Mouse (Mus musculus): ENCODE measurements around the gene Xrcc2. TPM values are rescaled to one million over a fixed set of nuclear protein-coding genes. Genes with fewer than 3 reads are reported as not detected.

Gene Xrcc2
- polyA plus RNA-seq, 1 experiment, result 7.9 TPM

DNA sequence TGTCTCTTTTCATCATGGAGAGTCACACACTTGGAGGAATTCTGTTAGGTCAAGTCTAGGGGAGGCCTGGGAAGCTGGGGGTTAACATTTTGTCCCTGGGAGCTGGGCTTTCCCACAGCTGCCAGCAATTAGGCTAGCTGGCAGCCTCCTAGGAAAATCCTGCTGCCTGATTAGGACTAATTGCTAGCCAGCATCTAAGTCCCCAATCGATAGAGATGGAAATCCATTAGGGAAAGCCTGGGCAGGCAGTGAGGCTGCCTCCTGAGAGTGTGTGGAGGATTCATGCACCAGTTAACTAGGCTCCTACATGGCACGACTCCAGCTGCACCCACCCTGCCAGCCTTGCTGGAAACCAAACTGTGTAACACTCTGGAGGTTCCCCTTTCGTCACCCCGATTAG, 39.5 kb downstream of the Xrcc2 start:
- peak; percentile 97 for DNase-seq (ENCODE audit: low read depth)
- TF ChIP-seq CTCF (IDR thresholded peaks at IDR 0.05; ENCODE audit: borderline replicate concordance, extremely low read depth, insufficient read depth, insufficient read length), result no peak
- no peak for TF ChIP-seq POLR2A (IDR thresholded peaks at IDR 0.05; ENCODE audit: borderline replicate concordance, extremely low read depth, insufficient read depth, insufficient read length, poor library complexity, severe bottlenecking)

DNA sequence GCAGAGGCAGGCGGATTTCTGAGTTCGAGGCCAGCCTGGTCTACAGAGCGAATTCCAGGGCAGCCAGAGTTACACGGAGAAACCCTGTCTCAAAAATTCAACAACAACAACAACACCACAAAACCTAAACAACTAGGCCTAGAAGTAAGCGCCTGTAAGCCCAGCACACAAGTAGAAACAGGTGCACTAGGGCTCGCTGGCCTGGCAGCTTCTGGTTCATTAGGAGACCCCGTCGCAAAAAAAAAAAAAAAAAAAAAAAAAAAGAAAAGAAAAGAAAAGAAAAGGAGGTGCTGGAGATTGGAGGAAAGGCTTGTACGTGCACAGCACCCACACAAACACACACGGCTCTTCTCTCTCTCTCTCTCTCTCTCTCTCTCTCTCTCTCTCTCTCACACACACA, 40.1 kb downstream of the Xrcc2 start:
- TF ChIP-seq POLR2A (IDR thresholded peaks at IDR 0.05; ENCODE audit: borderline replicate concordance, extremely low read depth, insufficient read depth, insufficient read length, poor library complexity, severe bottlenecking) (no peak), CTCF (IDR thresholded peaks at IDR 0.05; ENCODE audit: borderline replicate concordance, extremely low read depth, insufficient read depth, insufficient read length) (no peak)
- peak; percentile 72 for DNase-seq (ENCODE audit: low read depth)

DNA sequence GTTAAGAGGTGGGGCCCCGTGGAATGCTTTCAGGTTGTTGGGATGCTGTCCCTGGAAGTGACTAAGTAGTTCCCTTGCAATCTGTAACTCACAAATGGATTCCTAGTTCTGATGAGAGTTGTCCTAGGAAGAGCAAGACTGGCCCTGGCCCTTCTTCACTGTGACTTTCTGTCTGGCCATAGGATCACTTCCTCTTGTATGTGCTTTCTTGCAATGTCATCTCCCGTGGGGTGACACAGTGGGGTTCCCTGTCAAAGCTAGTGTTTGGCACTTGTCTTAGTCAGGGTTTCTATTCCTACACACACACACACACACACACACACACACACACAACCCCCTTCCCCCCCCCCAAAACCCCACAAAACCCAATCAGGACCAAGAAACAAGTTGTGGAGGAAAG, 42.5 kb downstream of the Xrcc2 start:
- TF ChIP-seq POLR2A (IDR thresholded peaks at IDR 0.05; ENCODE audit: borderline replicate concordance, extremely low read depth, insufficient read depth, insufficient read length, poor library complexity, severe bottlenecking), result no peak
- TF ChIP-seq CTCF (IDR thresholded peaks at IDR 0.05; ENCODE audit: borderline replicate concordance, extremely low read depth, insufficient read depth, insufficient read length), result no peak
- no peak for DNase-seq (ENCODE audit: low read depth)

DNA sequence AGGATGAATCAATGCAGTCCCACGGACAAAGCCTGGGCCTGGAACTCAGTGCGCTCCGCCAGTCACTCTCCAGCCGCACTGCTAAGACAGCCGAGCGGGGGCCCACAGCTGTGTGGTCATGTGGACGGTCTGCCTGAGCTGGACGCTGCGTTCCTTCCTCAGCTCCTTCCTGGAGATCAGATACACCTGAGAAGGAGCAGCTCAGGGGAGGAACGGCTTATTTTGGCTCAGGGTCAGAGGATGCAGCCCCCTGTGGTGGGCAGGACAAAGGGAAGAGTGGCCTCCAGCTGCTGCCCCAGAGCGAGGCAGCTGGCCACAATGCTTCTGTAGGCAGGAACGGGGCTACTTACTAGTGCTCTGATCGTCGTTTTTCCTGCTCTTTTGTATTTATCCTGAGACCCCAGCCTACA, 51.0 kb downstream of the Xrcc2 start:
- TF ChIP-seq CTCF (IDR thresholded peaks at IDR 0.05; ENCODE audit: borderline replicate concordance, extremely low read depth, insufficient read depth, insufficient read length) (no peak), POLR2A (IDR thresholded peaks at IDR 0.05; ENCODE audit: borderline replicate concordance, extremely low read depth, insufficient read depth, insufficient read length, poor library complexity, severe bottlenecking) (no peak)
- peak; percentile 65 for DNase-seq (ENCODE audit: low read depth)

DNA sequence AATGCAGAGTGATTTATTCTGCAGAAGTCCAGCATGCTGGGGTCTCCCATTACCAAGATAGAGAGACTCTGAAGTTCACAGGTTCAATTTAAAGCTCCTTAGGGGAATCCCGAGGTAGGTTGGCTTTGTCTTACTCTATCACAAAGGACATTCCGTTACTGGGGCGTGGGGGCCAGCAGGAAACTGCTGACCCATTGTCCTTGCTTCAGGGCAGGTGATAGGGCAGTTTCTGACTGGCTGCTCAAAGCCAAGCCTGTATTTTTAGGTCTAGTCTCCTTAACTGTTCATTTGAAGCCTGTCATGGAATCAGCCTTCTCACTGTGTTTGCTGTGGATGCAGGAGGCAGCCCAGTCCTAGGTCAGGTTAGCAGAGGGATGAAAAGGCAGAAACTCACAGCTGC, 52.2 kb downstream of the Xrcc2 start:
- no peak for DNase-seq (ENCODE audit: low read depth)
- TF ChIP-seq CTCF (IDR thresholded peaks at IDR 0.05; ENCODE audit: borderline replicate concordance, extremely low read depth, insufficient read depth, insufficient read length) (no peak), POLR2A (IDR thresholded peaks at IDR 0.05; ENCODE audit: borderline replicate concordance, extremely low read depth, insufficient read depth, insufficient read length, poor library complexity, severe bottlenecking) (no peak)

DNA sequence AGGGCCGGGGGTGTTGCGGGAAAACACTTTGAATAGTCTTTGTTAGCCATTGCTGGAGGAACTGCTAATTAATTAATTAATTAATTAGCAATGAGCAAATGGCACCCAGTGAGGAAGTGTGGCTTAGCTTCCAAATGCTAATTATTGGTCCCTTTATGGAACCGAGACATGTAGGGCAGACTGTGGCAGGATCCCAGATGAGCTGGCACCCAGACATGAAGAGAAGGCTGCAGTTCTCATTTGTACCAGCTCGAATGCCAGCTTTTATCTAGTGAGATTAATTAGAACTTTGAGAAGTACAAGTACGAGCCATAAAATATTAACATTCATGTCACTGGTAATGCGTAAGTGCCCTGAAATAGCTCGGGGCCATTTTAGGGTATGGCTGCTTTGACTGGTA, 53.2 kb downstream of the Xrcc2 start:
- TF ChIP-seq POLR2A (IDR thresholded peaks at IDR 0.05; ENCODE audit: borderline replicate concordance, extremely low read depth, insufficient read depth, insufficient read length, poor library complexity, severe bottlenecking) (no peak), CTCF (IDR thresholded peaks at IDR 0.05; ENCODE audit: borderline replicate concordance, extremely low read depth, insufficient read depth, insufficient read length) (no peak)
- peak; percentile 94 for DNase-seq (ENCODE audit: low read depth)

DNA sequence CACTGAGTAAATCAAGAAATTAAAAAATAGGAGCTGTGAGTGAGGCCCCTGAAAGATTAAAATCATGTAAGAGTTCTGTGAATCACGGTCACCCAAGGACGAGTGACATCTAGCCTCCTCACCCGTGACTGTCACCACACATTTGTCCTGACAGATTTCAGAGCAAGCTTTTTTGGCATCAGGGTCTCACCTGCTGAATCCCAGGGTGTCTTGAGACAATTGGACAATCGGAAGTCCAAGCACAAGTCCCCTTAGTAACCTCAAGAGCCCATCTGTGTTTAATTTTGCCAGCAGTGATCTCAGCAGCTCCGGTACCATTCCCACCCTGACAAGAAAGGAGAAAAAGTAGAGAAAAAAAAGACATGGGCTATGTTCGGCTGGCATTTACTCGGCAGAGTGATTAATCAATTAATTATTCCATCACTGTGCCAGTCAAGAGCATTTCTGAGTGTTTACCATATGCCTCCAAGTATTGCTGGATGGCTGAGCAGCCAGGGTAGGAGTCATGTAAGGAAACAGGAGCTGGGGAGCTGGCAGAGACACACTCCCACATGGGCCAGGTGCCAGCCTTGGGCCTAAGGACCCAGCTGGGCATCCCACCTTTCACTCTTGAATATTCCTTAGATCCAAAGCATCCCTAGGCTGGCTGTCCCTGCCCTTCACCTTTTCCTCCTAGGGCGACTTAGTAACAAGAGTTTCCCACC, 59.8 kb downstream of the Xrcc2 start:
- TF ChIP-seq CTCF (IDR thresholded peaks at IDR 0.05; ENCODE audit: borderline replicate concordance, extremely low read depth, insufficient read depth, insufficient read length) (no peak), POLR2A (IDR thresholded peaks at IDR 0.05; ENCODE audit: borderline replicate concordance, extremely low read depth, insufficient read depth, insufficient read length, poor library complexity, severe bottlenecking) (no peak)
- peak; percentile 84 for DNase-seq (ENCODE audit: low read depth)

DNA sequence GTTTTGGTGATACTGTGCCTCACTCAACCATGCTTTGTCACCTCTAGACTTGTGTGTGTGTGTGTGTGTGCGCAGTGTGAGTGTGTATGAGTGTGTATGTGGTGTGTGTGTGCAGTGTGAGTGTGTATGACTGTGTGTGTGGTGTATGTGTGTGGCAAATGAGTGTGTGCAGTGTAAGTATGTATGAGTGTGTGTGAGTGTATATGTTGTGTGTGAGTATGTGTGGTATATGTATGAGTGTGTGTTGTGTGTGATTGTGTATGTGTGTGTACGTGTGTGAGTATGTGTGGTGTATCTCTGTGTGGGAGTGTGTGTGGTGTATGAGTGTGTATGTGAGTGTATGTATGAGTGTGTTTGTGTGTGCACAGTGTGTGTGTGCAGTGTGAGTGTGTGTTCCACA, 61.1 kb downstream of the Xrcc2 start:
- TF ChIP-seq POLR2A (IDR thresholded peaks at IDR 0.05; ENCODE audit: borderline replicate concordance, extremely low read depth, insufficient read depth, insufficient read length, poor library complexity, severe bottlenecking) (no peak), CTCF (IDR thresholded peaks at IDR 0.05; ENCODE audit: borderline replicate concordance, extremely low read depth, insufficient read depth, insufficient read length) (no peak)
- DNase-seq (ENCODE audit: low read depth), result no peak

DNA sequence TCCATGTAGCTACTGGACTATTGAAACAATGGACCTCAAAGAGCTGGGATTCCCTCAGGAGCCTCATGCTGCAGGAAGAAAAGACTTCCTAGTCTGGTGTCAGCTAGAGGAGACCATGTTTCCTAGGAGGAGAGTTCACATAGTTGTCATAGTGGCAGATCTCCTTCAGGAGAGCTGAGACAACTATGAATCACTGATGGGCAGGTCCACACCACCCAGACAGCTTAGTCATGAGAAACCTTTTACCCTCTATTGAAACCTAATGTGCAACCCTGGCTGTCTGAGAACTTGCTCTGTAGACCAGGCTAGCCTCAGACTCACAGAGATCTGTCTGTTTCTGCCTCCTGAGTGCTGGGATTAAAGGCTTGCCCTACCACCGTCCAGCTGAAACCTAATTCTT, 62.9 kb downstream of the Xrcc2 start:
- no peak for TF ChIP-seq CTCF (IDR thresholded peaks at IDR 0.05; ENCODE audit: borderline replicate concordance, extremely low read depth, insufficient read depth, insufficient read length)
- TF ChIP-seq POLR2A (IDR thresholded peaks at IDR 0.05; ENCODE audit: borderline replicate concordance, extremely low read depth, insufficient read depth, insufficient read length, poor library complexity, severe bottlenecking), result no peak
- DNase-seq (ENCODE audit: low read depth), result no peak

Other genes starting within 250 kb of the Xrcc2 start
- gene Kmt2c, start 207.0 kb downstream of the Xrcc2 start, polyA plus RNA-seq (2012; rRNA removed), result 50.9 and 52.3 TPM in 2 replicates
- 0.04 TPM in 1 of 2 replicates, not detected in the other for gene Cct8l1, start 189.8 kb downstream of the Xrcc2 start, polyA plus RNA-seq (2012; rRNA removed)
- 15.5 and 18.0 TPM in 2 replicates for gene Actr3b, start 54.2 kb upstream of the Xrcc2 start, polyA plus RNA-seq (2012; rRNA removed)
- gene Gm21663, start 236.6 kb upstream of the Xrcc2 start, polyA plus RNA-seq (2012; rRNA removed), result not detected in 2 replicates
- not detected in 2 replicates for gene Gm21671, start 248.6 kb upstream of the Xrcc2 start, polyA plus RNA-seq (2012; rRNA removed)

Data from brain, embryonic 14.5 days (tissue).